Mouse (Mus musculus): ENCODE results near the gene Ankub1.

GRCm38 (mm10) chr3:57626954-57627513 lies 65.6 kb downstream of the Ankub1 start:
- TF ChIP-seq CTCF (IDR thresholded peaks at IDR 0.05; ENCODE audit: low read depth) = no peak
- TF ChIP-seq EP300 (optimal IDR thresholded peaks at IDR 0.05) = no peak
